Mouse (Mus musculus) lung, embryonic 16.5 days (tissue): ENCODE results near the gene Pkm. TPM values are rescaled to one million over a fixed set of nuclear protein-coding genes. Genes with fewer than 3 reads are reported as not detected.

Experiments used
- ATAC-seq: fragments of 200-750 bp; cut with Nextera tagmentation; 2 replicates; pipeline ENCODE4 v1.8.0; 2017; ENCODE audit warnings: low read depth, mild to moderate bottlenecking, moderate library complexity
- H3K27ac ChIP-seq: fragments of 300-500 bp; sonication (generic); 2 replicates; pipeline ENCODE4 v1.5.1; 2014; ENCODE audit warnings: mild to moderate bottlenecking, control low read depth, low read length
- H3K27me3 ChIP-seq: fragments of 300-500 bp; sonication (generic); 2 replicates; pipeline ENCODE4 v1.6.1; 2014; ENCODE audit warnings: low read depth, low read length, mixed read lengths; ENCODE audit not compliant: control insufficient read depth, insufficient read depth
- H3K36me3 ChIP-seq: fragments of 300-500 bp; sonication (generic); 2 replicates; pipeline ENCODE4 v1.6.1; 2014; ENCODE audit warnings: low read length; ENCODE audit not compliant: control insufficient read depth, insufficient read depth
- H3K4me1 ChIP-seq: fragments of 300-500 bp; sonication (generic); replicated peaks from 2 replicates; pipeline ENCODE4 v1.6.1; 2014; ENCODE audit warnings: low read length, mixed read lengths; ENCODE audit not compliant: control insufficient read depth, insufficient read depth
- H3K4me2 ChIP-seq: fragments of 300-500 bp; sonication (generic); 2 replicates; pipeline ENCODE4 v1.6.1; 2014; ENCODE audit warnings: low read depth, low read length, control low read depth
- H3K4me3 ChIP-seq: fragments of 300-500 bp; sonication (generic); 2 replicates; pipeline ENCODE4 v1.5.1; 2014; ENCODE audit warnings: mild to moderate bottlenecking, low read length, control low read depth
- H3K9ac ChIP-seq: fragments of 300-500 bp; sonication (generic); 2 replicates; pipeline ENCODE4 v1.6.1; 2014; ENCODE audit warnings: low read length, control low read depth
- H3K9me3 ChIP-seq: fragments of 300-500 bp; sonication (generic); 2 replicates; pipeline ENCODE4 v1.6.1; 2016; ENCODE audit warnings: low read length; ENCODE audit not compliant: control insufficient read depth
- WGBS: fragments of 180-500 bp; shearing (Covaris S2); extraction: QIAGEN DNeasy Blood & Tissue Kit; methylation state at CpG from one replicate; pipeline ENCODE4 v1.1.7; 2014; 5-methylcytosine and 5-hydroxymethylcytosine counted together
- polyA plus RNA-seq: library from polyadenylated mRNA; unstranded; fragments of >200 nt; fragmentation: Nextera tagmentation; extraction: Ambion mirVana; gene quantifications from 2 replicates; pipeline ENCODE4 v1.2.1, GENCODE M21; 2015

The Pkm gene
- polyA plus RNA-seq, 1 experiment from 2014 or later = 1,193 TPM

DNA sequence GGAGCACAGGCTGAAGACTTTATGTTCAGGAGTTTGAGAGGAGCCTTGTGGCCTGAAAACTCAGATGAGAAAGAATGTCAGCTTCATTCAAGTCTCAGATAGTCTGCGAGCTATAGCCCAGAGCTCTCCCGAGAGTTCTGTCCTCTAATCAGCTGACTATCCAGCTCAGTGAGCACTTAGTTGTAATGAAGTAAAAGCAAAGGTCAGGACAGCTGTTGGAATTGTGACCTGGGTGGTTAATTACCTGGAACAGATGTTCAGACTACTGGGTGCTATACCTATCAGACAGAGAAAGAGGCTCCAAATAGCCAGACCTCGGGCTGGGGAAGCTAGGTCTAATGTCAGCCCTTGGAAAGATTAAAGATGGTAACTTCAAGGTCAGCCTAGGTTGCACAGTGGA is 7.8 kb downstream of the Pkm start:
- Histone ChIP-seq H3K36me3 (peaks cover 39% of the 10 kb centered on the region), H3K4me2 (no peak overlapping the region), H3K27ac (no peak overlapping the region), H3K4me3 (no peak overlapping the region), H3K4me1 (peaks cover 34% of the 10 kb centered on the region), H3K9ac (no peak overlapping the region), H3K9me3 (no peaks in the 10 kb centered on the region), H3K27me3 (no peaks in the 10 kb centered on the region)
- WGBS = 55% methylated on average over 3 of the region's 3 CpGs
- no peak for ATAC-seq

DNA sequence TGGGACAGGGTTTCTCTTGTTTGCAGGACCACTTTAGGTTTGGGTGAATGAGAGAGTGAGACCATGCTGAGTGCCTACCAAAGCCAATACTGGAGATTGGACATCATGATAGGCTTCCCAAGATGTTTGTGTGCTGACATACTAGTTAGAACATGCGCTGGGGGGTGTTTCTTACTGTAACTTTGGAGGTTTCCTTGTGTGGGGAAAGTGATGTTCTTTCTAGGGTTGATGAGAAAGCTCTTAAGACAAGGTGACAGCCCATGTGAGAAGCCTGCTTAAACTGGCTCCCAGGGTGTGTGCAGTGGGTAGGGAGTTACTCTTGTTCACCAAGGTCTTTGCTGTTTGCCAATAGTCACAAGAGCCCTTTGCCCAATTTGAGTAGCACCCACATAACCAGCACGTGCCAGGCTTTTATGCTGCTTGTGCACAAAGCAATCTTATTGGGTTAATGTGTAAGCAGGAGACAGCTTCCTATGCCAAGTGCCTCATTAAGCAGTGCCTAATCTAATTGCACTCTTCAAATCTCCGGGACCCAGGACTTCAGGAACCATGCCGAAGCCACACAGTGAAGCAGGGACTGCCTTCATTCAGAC is 8.6 kb downstream of the Pkm start:
- Histone ChIP-seq H3K4me1 (peaks cover 26% of the 10 kb centered on the region), H3K4me3 (no peak overlapping the region), H3K27me3 (no peaks in the 10 kb centered on the region), H3K4me2 (no peak overlapping the region), H3K36me3 (peaks cover 44% of the 10 kb centered on the region), H3K9me3 (no peaks in the 10 kb centered on the region), H3K27ac (no peak overlapping the region), H3K9ac (no peak overlapping the region)
- 59% methylated on average over 4 of the region's 4 CpGs for WGBS
- peak; percentile 46 for ATAC-seq

DNA sequence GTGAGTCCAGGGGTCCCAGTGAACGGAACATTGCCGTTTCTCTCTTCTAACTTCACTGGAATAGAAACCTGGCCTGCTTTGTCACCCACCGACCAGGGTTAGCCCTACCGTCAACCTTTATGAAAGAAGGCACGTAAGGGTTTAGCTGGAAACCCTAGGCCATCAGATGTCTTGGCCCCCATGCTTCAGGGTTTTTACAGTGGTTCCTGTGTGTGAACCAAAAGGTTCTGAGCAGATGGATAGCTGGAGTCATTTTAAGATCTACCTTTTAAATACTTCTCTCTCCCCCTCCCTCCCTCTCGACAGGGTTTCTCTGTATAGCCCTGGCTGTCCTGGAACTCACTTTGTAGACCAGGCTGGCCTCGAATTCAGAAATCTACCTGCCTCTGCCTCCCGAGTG is 9.8 kb downstream of the Pkm start:
- H3K4me2 ChIP-seq = no peak overlapping the region
- H3K4me1 ChIP-seq = peaks cover 16% of the 10 kb centered on the region
- H3K9ac ChIP-seq = no peak overlapping the region
- no peak overlapping the region for H3K27ac ChIP-seq
- H3K36me3 ChIP-seq = peaks cover 55% of the 10 kb centered on the region
- H3K9me3 ChIP-seq = no peaks in the 10 kb centered on the region
- no peak overlapping the region for H3K4me3 ChIP-seq
- ATAC-seq = no peak
- H3K27me3 ChIP-seq = no peaks in the 10 kb centered on the region
- WGBS = 82% methylated on average over 8 of the region's 8 CpGs

DNA sequence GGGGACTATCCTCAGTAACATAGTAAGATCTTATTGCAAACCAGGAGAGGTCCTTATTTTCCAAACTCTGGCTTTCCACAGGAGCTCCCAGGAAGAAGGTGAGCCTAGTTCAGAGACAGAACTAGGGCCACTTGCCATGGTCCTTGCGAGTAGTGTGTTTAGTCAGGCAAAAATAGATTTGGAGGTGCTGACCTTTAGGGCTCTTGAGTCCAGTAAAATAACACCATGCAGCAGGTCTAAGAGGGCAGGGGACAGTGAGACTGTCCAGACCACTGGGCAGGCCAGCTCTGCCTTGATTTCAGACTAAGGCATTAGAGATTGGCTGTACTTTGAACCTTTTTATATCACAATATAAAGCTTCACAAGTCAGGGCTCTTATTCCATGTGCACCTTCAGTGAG is 10.6 kb downstream of the Pkm start:
- Histone ChIP-seq H3K4me2 (no peak overlapping the region), H3K9ac (no peak overlapping the region), H3K9me3 (no peaks in the 10 kb centered on the region), H3K27ac (no peak overlapping the region), H3K36me3 (peaks cover 60% of the 10 kb centered on the region), H3K4me1 (peaks cover 10% of the 10 kb centered on the region), H3K27me3 (no peaks in the 10 kb centered on the region), H3K4me3 (no peak overlapping the region)
- 67% methylated on average over 1 of the region's 1 CpGs for WGBS
- no peak for ATAC-seq

DNA sequence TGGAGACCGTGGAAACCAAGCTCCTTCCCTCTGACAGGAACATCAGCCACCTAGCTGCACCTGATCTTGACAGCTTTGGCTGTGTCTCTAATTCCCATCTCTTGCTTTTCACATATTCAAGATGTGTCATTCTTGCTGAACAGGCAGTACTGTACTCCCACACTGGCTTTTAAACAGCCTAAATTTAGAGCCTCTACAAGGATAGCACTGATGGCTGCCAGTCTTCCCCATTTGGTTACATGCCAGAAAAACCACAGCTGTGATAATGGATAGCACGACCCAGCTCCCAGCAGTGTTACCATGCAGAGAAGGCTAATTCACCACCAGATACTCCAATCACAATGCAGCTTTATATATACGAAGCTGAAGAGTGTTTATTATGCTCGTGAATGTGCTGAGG is 11.1 kb downstream of the Pkm start:
- Histone ChIP-seq H3K4me3 (no peak overlapping the region), H3K36me3 (peaks cover 64% of the 10 kb centered on the region), H3K27me3 (no peaks in the 10 kb centered on the region), H3K27ac (no peak overlapping the region), H3K4me1 (peaks cover 9% of the 10 kb centered on the region), H3K9me3 (no peaks in the 10 kb centered on the region), H3K4me2 (no peak overlapping the region), H3K9ac (no peak overlapping the region)
- ATAC-seq = no peak
- 61% methylated on average over 4 of the region's 4 CpGs for WGBS

DNA sequence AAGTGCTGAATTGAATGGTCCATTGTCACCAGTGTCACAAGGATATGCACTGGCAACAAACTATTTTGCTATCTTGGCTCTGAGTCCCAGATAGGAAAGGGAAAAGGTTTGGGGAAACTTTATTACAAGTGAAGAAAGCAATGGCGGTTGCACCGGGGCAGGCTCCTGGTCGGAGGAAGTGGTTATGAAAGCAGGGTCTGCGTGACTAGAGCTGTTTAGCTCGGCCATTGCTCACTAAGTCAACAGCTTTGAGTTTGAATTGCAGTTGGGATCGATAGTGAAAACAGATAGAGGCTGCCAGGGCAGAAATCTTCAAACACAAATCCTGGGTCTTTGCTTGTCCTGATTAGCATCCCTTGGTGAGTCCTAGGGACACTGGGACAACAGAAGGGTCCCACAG is 11.7 kb downstream of the Pkm start:
- Histone ChIP-seq H3K4me3 (no peak overlapping the region), H3K9me3 (no peaks in the 10 kb centered on the region), H3K4me2 (no peak overlapping the region), H3K36me3 (peaks cover 71% of the 10 kb centered on the region), H3K4me1 (peaks cover 9% of the 10 kb centered on the region), H3K27ac (no peak overlapping the region), H3K9ac (no peak overlapping the region), H3K27me3 (no peaks in the 10 kb centered on the region)
- WGBS = 76% methylated on average over 6 of the region's 6 CpGs
- ATAC-seq = no peak

DNA sequence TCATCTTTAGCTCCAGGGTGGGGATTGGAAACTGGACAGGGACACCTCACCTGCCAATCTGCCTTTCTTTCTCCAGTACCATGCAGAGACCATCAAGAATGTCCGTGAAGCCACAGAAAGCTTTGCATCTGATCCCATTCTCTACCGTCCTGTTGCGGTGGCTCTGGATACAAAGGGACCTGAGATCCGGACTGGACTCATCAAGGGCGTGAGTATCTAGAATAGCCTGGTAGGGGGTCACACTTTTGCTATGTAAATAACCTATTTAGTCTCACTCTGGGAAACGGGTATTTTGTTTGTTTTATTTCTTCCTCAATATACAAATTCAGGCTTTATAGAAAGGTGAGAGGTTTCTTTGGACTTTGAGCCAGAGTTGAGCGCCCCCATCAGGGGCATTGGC is 12.3 kb downstream of the Pkm start:
- H3K4me1 ChIP-seq = peaks cover 9% of the 10 kb centered on the region
- H3K4me2 ChIP-seq = no peak overlapping the region
- H3K9me3 ChIP-seq = no peaks in the 10 kb centered on the region
- no peak overlapping the region for H3K4me3 ChIP-seq
- no peak overlapping the region for H3K27ac ChIP-seq
- ATAC-seq = no peak
- no peaks in the 10 kb centered on the region for H3K27me3 ChIP-seq
- WGBS = 84% methylated on average over 7 of the region's 7 CpGs
- no peak overlapping the region for H3K9ac ChIP-seq
- peaks cover 73% of the 10 kb centered on the region for H3K36me3 ChIP-seq

DNA sequence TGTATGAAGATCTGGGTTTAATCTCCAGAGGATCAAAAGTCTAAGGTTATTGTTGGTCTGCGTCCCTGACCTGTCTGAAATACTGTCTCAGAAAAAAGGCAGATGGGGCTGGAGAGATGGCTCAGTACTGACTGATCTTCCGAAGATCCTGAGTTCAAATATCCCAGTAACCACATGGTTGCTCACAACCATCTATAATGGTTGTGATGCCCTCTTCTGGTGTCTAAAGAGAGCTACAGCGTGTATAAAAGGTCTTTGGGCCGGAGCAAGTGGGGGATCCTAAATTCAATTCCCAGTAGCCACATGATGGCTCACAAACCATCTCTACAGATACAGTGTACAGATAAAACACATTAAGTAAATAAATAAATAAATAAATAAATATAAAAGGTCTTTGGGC is 13.0 kb downstream of the Pkm start:
- Histone ChIP-seq H3K4me1 (peaks cover 2% of the 10 kb centered on the region), H3K4me3 (no peak overlapping the region), H3K36me3 (peaks cover 78% of the 10 kb centered on the region), H3K27ac (no peak overlapping the region), H3K9ac (no peak overlapping the region), H3K4me2 (no peak overlapping the region), H3K9me3 (no peaks in the 10 kb centered on the region), H3K27me3 (no peaks in the 10 kb centered on the region)
- 80% methylated on average over 4 of the region's 4 CpGs for WGBS
- no peak for ATAC-seq

DNA sequence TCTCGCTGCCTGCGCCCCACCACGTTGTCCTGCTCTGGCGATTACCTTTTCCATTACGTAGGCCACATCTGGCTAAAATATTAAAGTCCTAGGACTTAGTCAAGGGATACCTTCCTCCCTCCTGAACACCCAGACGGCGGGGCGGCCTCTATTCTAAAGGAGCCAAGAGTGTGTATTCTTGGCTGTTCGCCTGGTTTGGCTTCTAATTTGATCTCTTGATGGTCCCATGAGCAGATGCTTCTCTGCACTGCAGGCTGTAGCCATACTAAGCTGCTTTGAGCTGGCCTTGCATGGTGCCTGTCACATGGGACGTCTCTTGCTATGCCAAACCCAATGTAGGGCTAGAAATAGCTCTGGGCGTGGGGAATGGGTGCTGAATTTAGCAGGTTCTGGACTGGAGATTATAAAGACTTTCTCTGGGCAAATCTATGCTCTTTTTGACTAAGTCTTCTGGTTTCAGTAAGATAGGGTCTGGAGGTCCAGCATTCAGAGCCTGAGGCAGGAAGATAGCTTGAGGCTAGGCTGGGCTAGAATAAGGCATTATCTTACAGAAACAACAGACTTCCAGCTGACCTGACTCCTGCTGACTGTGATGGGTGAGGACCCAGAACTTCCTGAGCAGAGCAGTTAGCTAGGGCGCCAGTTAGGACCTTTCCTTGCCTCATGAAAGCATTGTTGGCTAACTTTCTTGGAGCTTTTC is 16.2 kb downstream of the Pkm start:
- Histone ChIP-seq H3K9me3 (no peaks in the 10 kb centered on the region), H3K4me1 (no peaks in the 10 kb centered on the region), H3K27ac (no peak overlapping the region), H3K9ac (no peak overlapping the region), H3K27me3 (no peaks in the 10 kb centered on the region), H3K4me2 (no peak overlapping the region), H3K4me3 (no peak overlapping the region), H3K36me3 (peaks cover 83% of the 10 kb centered on the region)
- 86% methylated on average over 12 of the region's 12 CpGs for WGBS
- no peak for ATAC-seq
